8 mouse cellular contexts compared by ENCODE assay signal in the genomic region with DNA sequence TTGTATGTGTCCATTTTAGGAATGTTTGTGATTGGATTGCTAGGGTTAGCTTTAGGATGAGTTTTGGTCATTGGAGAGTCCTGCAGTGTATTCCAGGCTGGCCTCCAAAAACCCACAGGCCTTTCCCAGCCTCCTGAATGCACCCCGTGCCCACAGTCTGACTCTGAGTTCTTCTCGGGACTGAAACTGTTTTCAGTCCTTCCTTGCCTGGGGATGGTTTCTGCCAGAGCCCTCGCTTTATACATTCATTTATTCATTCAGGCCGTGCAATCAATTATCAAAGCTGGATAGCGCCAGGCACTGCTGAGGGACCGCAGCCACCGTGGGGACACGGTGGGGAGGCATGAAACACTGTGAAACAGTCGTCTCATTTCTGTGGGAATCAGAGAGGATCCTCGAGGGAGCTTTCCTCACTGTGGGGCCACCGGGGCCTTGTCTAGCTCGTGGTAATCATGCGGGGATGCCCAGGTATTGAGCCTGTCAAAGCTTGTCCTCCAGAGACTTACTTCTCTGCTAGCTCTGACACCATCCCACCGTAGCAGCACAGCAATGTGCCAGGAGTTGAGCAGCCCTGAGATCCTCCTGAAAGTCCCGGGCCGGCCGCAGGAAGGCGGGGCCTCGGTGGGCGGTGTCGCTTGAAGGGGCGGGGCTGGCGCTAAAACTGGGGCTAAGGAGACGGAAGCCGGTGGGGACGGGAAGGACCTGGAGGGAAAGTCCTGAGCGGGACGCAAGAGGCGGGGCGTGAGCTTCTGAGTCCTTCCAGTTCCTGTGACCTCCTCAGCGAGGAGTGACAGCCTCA. TPM values are rescaled to one million over a fixed set of nuclear protein-coding genes. Genes with fewer than 3 reads are reported as not detected.
DNase-seq lines count a peak whose midpoint lies in the region; ATAC-seq and TF ChIP-seq lines count a peak whose summit lies in the region.

No protein-coding gene starts in this region.

- peaks cover 9% of the 10 kb centered on the region; the same call in 1 of the 2 replicates for H3K4me1 ChIP-seq in embryonic facial prominence, embryonic 14.5 days (ENCODE audit: control insufficient read depth, insufficient read depth, low read length)
- H3K4me1 ChIP-seq in heart, embryonic 11.5 days (ENCODE audit: control insufficient read depth, insufficient read depth, low read length), result peaks cover 23% of the 10 kb centered on the region
- H3K4me1 ChIP-seq in kidney, embryonic 14.5 days (ENCODE audit: control insufficient read depth, insufficient read depth, low read length), result peaks cover 10% of the 10 kb centered on the region; the same call in 1 of the 2 replicates
- H3K4me1 ChIP-seq in lung, adult 2 months (ENCODE audit: control insufficient read depth, insufficient read depth, low read length), result peaks cover 8% of the 10 kb centered on the region
- 0 out of 2 replicates have a peak, but pooled peaks cover 5% of the 10 kb centered on the region for H3K4me1 ChIP-seq in neural tube, embryonic 14.5 days (ENCODE audit: control insufficient read depth, insufficient read depth, low read length)

- H3K9me3 ChIP-seq in embryonic facial prominence, embryonic 14.5 days (ENCODE audit: control insufficient read depth, low read length), result no peaks in the 10 kb centered on the region
- no peaks in the 10 kb centered on the region for H3K9me3 ChIP-seq in heart, embryonic 11.5 days (replicated peaks; ENCODE audit: control insufficient read depth, low read length)
- no peaks in the 10 kb centered on the region for H3K9me3 ChIP-seq in kidney, embryonic 14.5 days (ENCODE audit: control insufficient read depth, low read length)
- no peaks in the 10 kb centered on the region for H3K9me3 ChIP-seq in neural tube, embryonic 14.5 days (ENCODE audit: control insufficient read depth, low read length)

- ATAC-seq in embryonic facial prominence, embryonic 14.5 days (ENCODE audit: low read depth), result peak; percentile 94
- ATAC-seq in heart, embryonic 11.5 days (replicated peaks; ENCODE audit: insufficient number of reproducible peaks, low FRiP score, low TSS enrichment), result peak; percentile 82
- ATAC-seq in kidney, embryonic 14.5 days (ENCODE audit: low FRiP score, low TSS enrichment), result peak; percentile 92
- ATAC-seq in neural tube, embryonic 14.5 days (ENCODE audit: low read depth), result peak; percentile 68; the same call in 1 of the 2 replicates

- 2% methylated on average over 28 of the region's 31 CpGs for WGBS in embryonic facial prominence, embryonic 14.5 days
- WGBS in heart, embryonic 11.5 days (ENCODE audit: insufficient replicate concordance), result 3% methylated on average over 31 of the region's 31 CpGs
- WGBS in kidney, embryonic 14.5 days, result 3% methylated on average over 31 of the region's 31 CpGs
- WGBS in lung, adult 2 months, result 3% methylated on average over 31 of the region's 31 CpGs
- WGBS in neural tube, embryonic 14.5 days, result 2% methylated on average over 31 of the region's 31 CpGs

- H3K4me2 ChIP-seq in embryonic facial prominence, embryonic 14.5 days (ENCODE audit: low read depth, low read length), result peak overlapping the region; percentile 71
- peak overlapping the region; percentile 87 for H3K4me2 ChIP-seq in heart, embryonic 11.5 days
- H3K4me2 ChIP-seq in kidney, embryonic 14.5 days (replicated peaks; ENCODE audit: low read depth, low read length), result peak overlapping the region; percentile 82
- peak overlapping the region; percentile 47 for H3K4me2 ChIP-seq in neural tube, embryonic 14.5 days (ENCODE audit: low read depth, low read length)

- TF ChIP-seq CTCF in lung, adult 2 months (IDR thresholded peaks at IDR 0.05; ENCODE audit: insufficient read depth, low read length), result no peak

- peak overlapping the region; percentile 63; the same call in 1 of the 2 replicates for H3K27ac ChIP-seq in embryonic facial prominence, embryonic 14.5 days (replicated peaks; ENCODE audit: low read depth, low read length)
- H3K27ac ChIP-seq in heart, embryonic 11.5 days (ENCODE audit: low read depth, low read length), result peak overlapping the region; percentile 70
- no peak overlapping the region for H3K27ac ChIP-seq in kidney, embryonic 14.5 days (ENCODE audit: low read depth, low read length)
- no peak overlapping the region for H3K27ac ChIP-seq in neural tube, embryonic 14.5 days (ENCODE audit: low read depth, low read length)

- peak overlapping the region; percentile 46 for H3K4me3 ChIP-seq in embryonic facial prominence, embryonic 14.5 days (ENCODE audit: low read depth, low read length)
- peak overlapping the region; percentile 71 for H3K4me3 ChIP-seq in heart, embryonic 11.5 days (ENCODE audit: low read depth, low read length)
- H3K4me3 ChIP-seq in kidney, embryonic 14.5 days (ENCODE audit: low read length), result peak overlapping the region; percentile 62
- peak overlapping the region; percentile 90 for H3K4me3 ChIP-seq in lung, adult 2 months (replicated peaks; ENCODE audit: extremely low read depth, low read depth, low read length)
- H3K4me3 ChIP-seq in neural tube, embryonic 14.5 days (ENCODE audit: low read depth, low read length), result peak overlapping the region; percentile 24

- peak; percentile 71; the same call in 1 of the 2 replicates for TF ChIP-seq POLR2A in lung, adult 2 months (IDR thresholded peaks at IDR 0.05; ENCODE audit: borderline replicate concordance, extremely low read depth, low read depth, low read length)

- H3K36me3 ChIP-seq in embryonic facial prominence, embryonic 14.5 days (ENCODE audit: control insufficient read depth, insufficient read depth, low read length), result no peaks in the 10 kb centered on the region
- no peaks in the 10 kb centered on the region for H3K36me3 ChIP-seq in heart, embryonic 11.5 days (ENCODE audit: control insufficient read depth, insufficient read depth, low read length)
- no peaks in the 10 kb centered on the region for H3K36me3 ChIP-seq in kidney, embryonic 14.5 days (ENCODE audit: control insufficient read depth, insufficient read depth, low read length)
- H3K36me3 ChIP-seq in neural tube, embryonic 14.5 days (ENCODE audit: control insufficient read depth, insufficient read depth, low read length), result no peaks in the 10 kb centered on the region

- DNase-seq in B cell, adult 2 months, result peak; percentile 89 to 90
- DNase-seq in adrenal gland, adult (ENCODE audit: inconsistent age in 2 of 2, low spot score in 1 of 2), result peak; percentile 97 to 99
- DNase-seq in embryonic facial prominence, embryonic 14.5 days (ENCODE audit: low spot score), result peak; percentile 94
- peak; percentile 93 for DNase-seq in lung, adult 2 months
- DNase-seq in thymus, adult 18-20 months, result peak; percentile 93

- peak overlapping the region; percentile 64 for H3K9ac ChIP-seq in embryonic facial prominence, embryonic 14.5 days (ENCODE audit: low read depth, low read length)
- H3K9ac ChIP-seq in heart, embryonic 11.5 days (ENCODE audit: low read depth, low read length), result peak overlapping the region; percentile 91
- peak overlapping the region; percentile 81 for H3K9ac ChIP-seq in kidney, embryonic 14.5 days (ENCODE audit: low read depth, low read length)
- no peak overlapping the region; the same call in 1 of the 2 replicates for H3K9ac ChIP-seq in neural tube, embryonic 14.5 days (replicated peaks; ENCODE audit: low read depth, low read length)

- H3K27me3 ChIP-seq in embryonic facial prominence, embryonic 14.5 days (replicated peaks; ENCODE audit: control insufficient read depth, insufficient read depth, low read length), result peaks cover 3% of the 10 kb centered on the region; the same call in 1 of the 2 replicates
- 0 out of 2 replicates have a peak, but pooled peaks cover 2% of the 10 kb centered on the region for H3K27me3 ChIP-seq in heart, embryonic 11.5 days (ENCODE audit: control insufficient read depth, insufficient read depth, low read length)
- no peaks in the 10 kb centered on the region for H3K27me3 ChIP-seq in kidney, embryonic 14.5 days (ENCODE audit: control insufficient read depth, insufficient read depth, low read length)
- H3K27me3 ChIP-seq in neural tube, embryonic 14.5 days (ENCODE audit: control insufficient read depth, insufficient read depth, low read length), result no peaks in the 10 kb centered on the region

RNA-seq across cellular contexts. Expression of a gene that starts 10.4 kb away (rescaled TPM):
- 63.8 and 71.6 TPM in 2 replicates for polyA plus RNA-seq in embryonic facial prominence, embryonic 14.5 days (2014; fragmentation: Nextera tagmentation; extraction: Ambion mirVana)
- 56.4 and 68.5 TPM in 2 replicates for polyA plus RNA-seq in heart, embryonic 11.5 days (2014; fragmentation: Nextera tagmentation; extraction: Ambion mirVana)
- 52.7 and 54.5 TPM in 2 replicates for polyA plus RNA-seq in kidney, embryonic 14.5 days (2014; fragmentation: Nextera tagmentation; extraction: Ambion mirVana)
- 38.6 and 43.5 TPM in 2 replicates for polyA plus RNA-seq in lung, adult 2 months (2012; rRNA removed)
- polyA plus RNA-seq in neural tube, embryonic 14.5 days (2014; fragmentation: Nextera tagmentation; extraction: Ambion mirVana), result 22.3 and 37.8 TPM in 2 replicates

RNA-seq across cellular contexts. Expression of a gene that starts 22.9 kb away (rescaled TPM):
- 61.6 and 63.0 TPM in 2 replicates for polyA plus RNA-seq in embryonic facial prominence, embryonic 14.5 days (2014; fragmentation: Nextera tagmentation; extraction: Ambion mirVana)
- 34.9 and 42.7 TPM in 2 replicates for polyA plus RNA-seq in heart, embryonic 11.5 days (2014; fragmentation: Nextera tagmentation; extraction: Ambion mirVana)
- polyA plus RNA-seq in kidney, embryonic 14.5 days (2014; fragmentation: Nextera tagmentation; extraction: Ambion mirVana), result 50.2 and 50.4 TPM in 2 replicates
- 82.1 and 85.3 TPM in 2 replicates for polyA plus RNA-seq in lung, adult 2 months (2012; rRNA removed)
- polyA plus RNA-seq in neural tube, embryonic 14.5 days (2014; fragmentation: Nextera tagmentation; extraction: Ambion mirVana), result 52.1 and 70.5 TPM in 2 replicates

RNA-seq across cellular contexts. Expression of a gene that starts 49.5 kb away (rescaled TPM):
- 126 and 151 TPM in 2 replicates for polyA plus RNA-seq in embryonic facial prominence, embryonic 14.5 days (2014; fragmentation: Nextera tagmentation; extraction: Ambion mirVana)
- 88.5 and 89.4 TPM in 2 replicates for polyA plus RNA-seq in heart, embryonic 11.5 days (2014; fragmentation: Nextera tagmentation; extraction: Ambion mirVana)
- polyA plus RNA-seq in kidney, embryonic 14.5 days (2014; fragmentation: Nextera tagmentation; extraction: Ambion mirVana), result 117 and 173 TPM in 2 replicates
- polyA plus RNA-seq in lung, adult 2 months (2012; rRNA removed), result 46.5 and 55.8 TPM in 2 replicates
- 153 and 155 TPM in 2 replicates for polyA plus RNA-seq in neural tube, embryonic 14.5 days (2014; fragmentation: Nextera tagmentation; extraction: Ambion mirVana)

Comparison
In these comparisons a context has a peak if more than half of its experiments do, and no peak if none do; other contexts are left out.
1. H3K27ac ChIP-seq: peak in embryonic facial prominence, embryonic 14.5 days (single experiment) and heart, embryonic 11.5 days (single experiment); none in kidney, embryonic 14.5 days (single experiment) and neural tube, embryonic 14.5 days (single experiment).
2. H3K4me3 ChIP-seq: peak in every context shown above with its lines; median percentile 90 in lung, adult 2 months; 71 in heart, embryonic 11.5 days; 62 in kidney, embryonic 14.5 days; 46 in embryonic facial prominence, embryonic 14.5 days; 24 in neural tube, embryonic 14.5 days.
3. Peak in every context shown above with its lines, with median percentiles within 50 percentile points of each other: DNase-seq, ATAC-seq and H3K4me2 ChIP-seq.